Mouse (Mus musculus) midbrain, embryonic 11.5 days (tissue): ENCODE data around the gene 4930550C14Rik. TPM values are rescaled to one million over a fixed set of nuclear protein-coding genes. Genes with fewer than 3 reads are reported as not detected.

Experiments used
- ATAC-seq: fragments of 200-750 bp; cut with Nextera tagmentation; 2 replicates; pipeline ENCODE4 v1.8.0; 2017; ENCODE audit warnings: moderate TSS enrichment, moderate library complexity; ENCODE audit not compliant: low FRiP score
- DNase-seq: peaks from one replicate; pipeline ENCODE4 v3.0.0; 2015; ENCODE audit warnings: low spot score; ENCODE audit errors: missing footprints
- H3K27ac ChIP-seq: fragments of 300-500 bp; sonication (generic); 2 replicates; pipeline ENCODE4 v1.5.1; 2014; ENCODE audit warnings: low read depth, low read length
- H3K27me3 ChIP-seq: fragments of 300-500 bp; sonication (generic); 2 replicates; pipeline ENCODE4 v1.6.1; 2014; ENCODE audit warnings: mild to moderate bottlenecking, low read length, moderate library complexity, mixed read lengths; ENCODE audit not compliant: control insufficient read depth, insufficient read depth
- H3K36me3 ChIP-seq: fragments of 300-500 bp; sonication (generic); 2 replicates; pipeline ENCODE4 v1.6.1; 2014; ENCODE audit warnings: mild to moderate bottlenecking, low read length, moderate library complexity, mixed read lengths; ENCODE audit not compliant: control insufficient read depth, insufficient read depth
- H3K4me1 ChIP-seq: fragments of 300-500 bp; sonication (generic); 2 replicates; pipeline ENCODE4 v1.6.1; 2014; ENCODE audit warnings: low read length; ENCODE audit not compliant: control insufficient read depth, insufficient read depth
- H3K4me2 ChIP-seq: fragments of 300-500 bp; sonication (generic); 2 replicates; pipeline ENCODE4 v1.6.1; 2014; ENCODE audit warnings: mild to moderate bottlenecking, moderate library complexity
- H3K4me3 ChIP-seq: fragments of 300-500 bp; sonication (generic); 2 replicates; pipeline ENCODE4 v1.5.1; 2014; ENCODE audit warnings: low read depth, low read length
- H3K9ac ChIP-seq: fragments of 300-500 bp; sonication (generic); 2 replicates; pipeline ENCODE4 v1.6.1; 2014; ENCODE audit warnings: low read length
- H3K9me3 ChIP-seq: fragments of 300-500 bp; sonication (generic); 2 replicates; pipeline ENCODE4 v1.6.1; 2016; ENCODE audit warnings: low read length; ENCODE audit not compliant: control insufficient read depth
- WGBS: fragments of 180-500 bp; shearing (Covaris S2); extraction: QIAGEN DNeasy Blood & Tissue Kit; methylation state at CpG from one replicate; pipeline ENCODE4 v1.1.7; 2014; 5-methylcytosine and 5-hydroxymethylcytosine counted together
- polyA plus RNA-seq: library from polyadenylated mRNA; unstranded; fragments of >200 nt; fragmentation: Nextera tagmentation; extraction: Ambion mirVana; gene quantifications from 2 replicates; pipeline ENCODE4 v1.2.1, GENCODE M21; 2014

The 4930550C14Rik gene
- polyA plus RNA-seq, 1 experiment from 2014 or later: 0.34 TPM

- Histone ChIP-seq H3K36me3 (no peaks in the 10 kb centered on the region), H3K4me3 (no peak overlapping the region), H3K4me1 (peaks cover 6% of the 10 kb centered on the region; the same call in 1 of the 2 replicates), H3K4me2 (no peak overlapping the region), H3K9ac (no peak overlapping the region), H3K9me3 (no peaks in the 10 kb centered on the region), H3K27ac (no peak overlapping the region), H3K27me3 (no peaks in the 10 kb centered on the region)
- 90% methylated on average over 4 of the region's 4 CpGs for WGBS
- DNase-seq (peak; percentile 41), ATAC-seq (no peak)
Measured at GRCm38 (mm10) chr9:53400696-53401095, 1.4 kb upstream of the 4930550C14Rik start.

GRCm38 (mm10) chr9:53401146-53401545, 979 bp upstream of the 4930550C14Rik start:
- no peaks in the 10 kb centered on the region for H3K36me3 ChIP-seq
- no peaks in the 10 kb centered on the region for H3K27me3 ChIP-seq
- H3K4me3 ChIP-seq: no peak overlapping the region
- peaks cover 6% of the 10 kb centered on the region; the same call in 1 of the 2 replicates for H3K4me1 ChIP-seq
- no peak for ATAC-seq
- H3K9me3 ChIP-seq: no peaks in the 10 kb centered on the region
- peak; percentile 47 for DNase-seq
- 90% methylated on average over 8 of the region's 8 CpGs for WGBS
- H3K9ac ChIP-seq: no peak overlapping the region
- H3K27ac ChIP-seq: no peak overlapping the region
- no peak overlapping the region for H3K4me2 ChIP-seq

- DNase-seq (no peak), ATAC-seq (no peak)
- H3K27ac ChIP-seq: no peak overlapping the region
- no peaks in the 10 kb centered on the region for H3K27me3 ChIP-seq
- no peak overlapping the region for H3K4me2 ChIP-seq
- no peak overlapping the region for H3K4me3 ChIP-seq
- 84% methylated on average over 8 of the region's 8 CpGs for WGBS
- H3K9me3 ChIP-seq: no peaks in the 10 kb centered on the region
- H3K9ac ChIP-seq: no peak overlapping the region
- H3K36me3 ChIP-seq: no peaks in the 10 kb centered on the region
- H3K4me1 ChIP-seq: peaks cover 6% of the 10 kb centered on the region; the same call in 1 of the 2 replicates
Measured at GRCm38 (mm10) chr9:53402991-53403390, 866 bp downstream of the 4930550C14Rik start.

GRCm38 (mm10) chr9:53404050-53404752, 2.1 kb downstream of the 4930550C14Rik start:
- Histone ChIP-seq H3K9me3 (no peaks in the 10 kb centered on the region), H3K27ac (no peak overlapping the region; the same call in 1 of the 2 replicates), H3K9ac (no peak overlapping the region), H3K36me3 (no peaks in the 10 kb centered on the region), H3K4me2 (no peak overlapping the region), H3K4me3 (no peak overlapping the region), H3K4me1 (peaks cover 6% of the 10 kb centered on the region; the same call in 1 of the 2 replicates), H3K27me3 (no peaks in the 10 kb centered on the region)
- 79% methylated on average over 6 of the region's 6 CpGs for WGBS
- peak; percentile 42; the same call in 1 of the 2 replicates for ATAC-seq
- peak; percentile 83 for DNase-seq

GRCm38 (mm10) chr9:53404753-53405722, 2.9 kb downstream of the 4930550C14Rik start:
- WGBS: 23% methylated on average over 21 of the region's 21 CpGs
- Histone ChIP-seq H3K9ac (peak overlapping the region; percentile 61), H3K9me3 (no peaks in the 10 kb centered on the region), H3K27me3 (no peaks in the 10 kb centered on the region), H3K27ac (peak overlapping the region; percentile 71), H3K4me2 (peak overlapping the region; percentile 54), H3K4me1 (peaks cover 6% of the 10 kb centered on the region; the same call in 1 of the 2 replicates), H3K36me3 (no peaks in the 10 kb centered on the region), H3K4me3 (peak overlapping the region; percentile 33)
- ATAC-seq (peak; percentile 94), DNase-seq (peak; percentile 98)

- ATAC-seq (no peak), DNase-seq (no peak)
- peaks cover 6% of the 10 kb centered on the region; the same call in 1 of the 2 replicates for H3K4me1 ChIP-seq
- WGBS: 93% methylated on average over 4 of the region's 4 CpGs
- no peak overlapping the region for H3K9ac ChIP-seq
- H3K27me3 ChIP-seq: no peaks in the 10 kb centered on the region
- no peak overlapping the region for H3K4me2 ChIP-seq
- no peak overlapping the region for H3K4me3 ChIP-seq
- H3K9me3 ChIP-seq: no peaks in the 10 kb centered on the region
- H3K27ac ChIP-seq: no peak overlapping the region
- H3K36me3 ChIP-seq: no peaks in the 10 kb centered on the region
Measured at GRCm38 (mm10) chr9:53408548-53408947, 6.4 kb downstream of the 4930550C14Rik start.

GRCm38 (mm10) chr9:53408953-53409361, 6.8 kb downstream of the 4930550C14Rik start:
- H3K4me2 ChIP-seq: no peak overlapping the region
- H3K27ac ChIP-seq: no peak overlapping the region
- no peak overlapping the region for H3K4me3 ChIP-seq
- WGBS: 94% methylated on average over 2 of the region's 2 CpGs
- H3K36me3 ChIP-seq: no peaks in the 10 kb centered on the region
- ATAC-seq (no peak), DNase-seq (no peak)
- no peaks in the 10 kb centered on the region for H3K27me3 ChIP-seq
- peaks cover 6% of the 10 kb centered on the region; the same call in 1 of the 2 replicates for H3K4me1 ChIP-seq
- no peaks in the 10 kb centered on the region for H3K9me3 ChIP-seq
- H3K9ac ChIP-seq: no peak overlapping the region

- H3K4me1 ChIP-seq: peaks cover 6% of the 10 kb centered on the region; the same call in 1 of the 2 replicates
- H3K4me2 ChIP-seq: no peak overlapping the region
- H3K36me3 ChIP-seq: no peaks in the 10 kb centered on the region
- H3K27me3 ChIP-seq: no peaks in the 10 kb centered on the region
- 89% methylated on average over 3 of the region's 3 CpGs for WGBS
- H3K9ac ChIP-seq: no peak overlapping the region
- DNase-seq (no peak), ATAC-seq (no peak)
- H3K9me3 ChIP-seq: no peaks in the 10 kb centered on the region
- H3K27ac ChIP-seq: no peak overlapping the region
- H3K4me3 ChIP-seq: no peak overlapping the region
Measured at GRCm38 (mm10) chr9:53409427-53409826, 7.3 kb downstream of the 4930550C14Rik start.
